Comparison of ENCODE assay signal across 18 mouse cellular contexts in genomic region chr11:61337586-61337985, GRCm38 (mm10). TPM values are rescaled to one million over a fixed set of nuclear protein-coding genes. Genes with fewer than 3 reads are reported as not detected.
DNase-seq lines count a peak whose midpoint lies in the region; ATAC-seq and TF ChIP-seq lines count a peak whose summit lies in the region.
"Had no signal": no experiment of that assay in that cellular context is flagged by ENCODE, and none has a peak within 500 bp of the region (broad histone marks: within the 10 kb centered on the region; RNA-seq: fewer than 3 reads in every experiment).

No protein-coding gene starts in this region.

- H3K36me3 ChIP-seq in thymus, adult 2 months (ENCODE audit: control insufficient read depth, insufficient read depth, low read length): no peaks in the 10 kb centered on the region
- H3K36me3 ChIP-seq: embryonic facial prominence, embryonic 12.5 days; forebrain, embryonic 10.5 days; heart, embryonic 15.5 days; hindbrain, embryonic 13.5 days; liver, embryonic 13.5 days; neural tube, embryonic 12.5 days had no signal

- no peak for TF ChIP-seq POLR2A in thymus, adult 2 months (IDR thresholded peaks at IDR 0.05; ENCODE audit: control insufficient read depth, extremely low read depth, insufficient read depth, low read length, poor library complexity)

- H3K4me3 ChIP-seq in layer of hippocampus, adult 2 months: no peak overlapping the region
- H3K4me3 ChIP-seq in thymus, adult 2 months (ENCODE audit: control insufficient read depth, insufficient read depth, low read length): no peak overlapping the region
- H3K4me3 ChIP-seq: embryonic facial prominence, embryonic 12.5 days; forebrain, embryonic 10.5 days; heart, embryonic 15.5 days; hindbrain, embryonic 13.5 days; liver, embryonic 13.5 days; neural tube, embryonic 12.5 days had no signal

- peak; percentile 41 for TF ChIP-seq CTCF in layer of hippocampus, adult 2 months (conservative IDR thresholded peaks at IDR 0.05)
- no peak for TF ChIP-seq CTCF in thymus, adult 2 months (IDR thresholded peaks at IDR 0.05; ENCODE audit: borderline replicate concordance, control insufficient read depth, extremely low read depth, insufficient read depth, low read length, poor library complexity)

- no peaks in the 10 kb centered on the region for H3K4me1 ChIP-seq in thymus, adult 2 months (replicated peaks; ENCODE audit: control insufficient read depth, insufficient read depth, low read length)

- no peak overlapping the region for H3K27ac ChIP-seq in layer of hippocampus, adult 2 months
- H3K27ac ChIP-seq in thymus, adult 2 months (ENCODE audit: control insufficient read depth, insufficient read depth, low read length): no peak overlapping the region
- H3K27ac ChIP-seq: embryonic facial prominence, embryonic 12.5 days; forebrain, embryonic 10.5 days; heart, embryonic 15.5 days; hindbrain, embryonic 13.5 days; liver, embryonic 13.5 days; neural tube, embryonic 12.5 days had no signal

- DNase-seq in CD4-positive, CD25-positive, alpha-beta regulatory T cell, adult 2 months (ENCODE audit: low read depth, low spot score): peak; percentile 20
- DNase-seq in layer of hippocampus, adult 2 months (ENCODE audit: low spot score in 2 of 2): no peak
- DNase-seq in layer of hippocampus, postnatal 14 days (ENCODE audit: low spot score in 2 of 2): no peak
- peak; percentile 33 for DNase-seq in thymus, adult 2 months
- no peak for DNase-seq in thymus, adult 18-20 months
- peak; percentile 58 for DNase-seq in thymus, postnatal 4 days
- DNase-seq: adrenal gland, adult 2 months; cerebellum, postnatal 25 days; liver, embryonic 13.5 days; retina, postnatal 1 day; spleen, adult 18-20 months had no signal

- no peak for ATAC-seq in CD4-positive, CD25-positive, alpha-beta regulatory T cell, adult 4 months
- no peak for ATAC-seq in megakaryocyte progenitor cell, adult 5-6 weeks (replicated peaks; ENCODE audit: poor library complexity)

- 73% methylated on average over 10 of the region's 10 CpGs for WGBS in thymus, adult 2 months

- H3K27me3 ChIP-seq in thymus, adult 2 months (ENCODE audit: control insufficient read depth, insufficient read depth, low read length): peaks cover 3% of the 10 kb centered on the region; the same call in 1 of the 2 replicates

RNA-seq across cellular contexts. Expression of gene Slc47a2, which starts 5.1 kb away (rescaled TPM):
- polyA plus RNA-seq in CD4-positive, CD25-positive, alpha-beta regulatory T cell, adult 4 months (2017; shearing (Covaris generic)): not detected
- not detected for total RNA-seq in layer of hippocampus, adult 2 months (2021)
- under 1 TPM in 1 of 2 experiments, not detected in 1; 0.17 TPM for total RNA-seq in layer of hippocampus, postnatal 14 days (2021)
- 0.51 and 0.67 TPM in 2 replicates for polyA plus RNA-seq in thymus, adult 2 months (2012; rRNA removed)
- total RNA-seq in megakaryocyte progenitor cell, adult 5-6 weeks (2015): not detected in 2 replicates
- not detected in 2 replicates for total RNA-seq in megakaryocyte progenitor cell, adult 5-6 weeks (2017)
- total RNA-seq: adrenal gland, adult 2 months had no signal
- polyA plus RNA-seq: embryonic facial prominence, embryonic 12.5 days; forebrain, embryonic 10.5 days; neural tube, embryonic 12.5 days had no signal

RNA-seq across cellular contexts. Expression of gene Slc47a1, which starts 40.6 kb away (rescaled TPM):
- polyA plus RNA-seq in CD4-positive, CD25-positive, alpha-beta regulatory T cell, adult 4 months (2017; shearing (Covaris generic)): not detected
- total RNA-seq in layer of hippocampus, adult 2 months (2021): 1 to 10 TPM; 1.7 to 2.3 TPM
- total RNA-seq in layer of hippocampus, postnatal 14 days (2021): under 1 TPM; 0.83 to 0.93 TPM
- 1.5 and 3.4 TPM in 2 replicates for polyA plus RNA-seq in thymus, adult 2 months (2012; rRNA removed)
- total RNA-seq in megakaryocyte progenitor cell, adult 5-6 weeks (2015): not detected in 2 replicates
- total RNA-seq in megakaryocyte progenitor cell, adult 5-6 weeks (2017): not detected in 2 replicates

Comparison
In these comparisons a context has a peak if more than half of its experiments do, and no peak if none do; other contexts are left out.
1. DNase-seq: peak in CD4-positive, CD25-positive, alpha-beta regulatory T cell, adult 2 months (single experiment), thymus, adult 2 months (single experiment) and thymus, postnatal 4 days (single experiment); none in layer of hippocampus, adult 2 months (0 of 2), layer of hippocampus, postnatal 14 days (0 of 2) and thymus, adult 18-20 months (0 of 2).